Mouse (Mus musculus): ENCODE measurements around the gene Stac2. TPM values are rescaled to one million over a fixed set of nuclear protein-coding genes. Genes with fewer than 3 reads are reported as not detected.
A peak's percentile ranks its signal among the peaks of the same experiment; 100 is the strongest.

Stac2 gene
- polyA plus RNA-seq (2015; fragmentation: Nextera tagmentation; extraction: Ambion mirVana) = 2.6 and 3.9 TPM in 2 replicates

- Histone ChIP-seq H3K27ac (peak within 1 kb of the TSS; percentile 40), H3K9ac (peak within 1 kb of the TSS; percentile 53), H3K4me1 (peaks cover 17% of the 10 kb centered on the region), H3K36me3 (replicated peaks) (no peaks in the 10 kb centered on the region), H3K27me3 (replicated peaks) (peaks cover 42% of the 10 kb centered on the region), H3K4me2 (peak within 1 kb of the TSS; percentile 68), H3K4me3 (peak within 1 kb of the TSS; percentile 47), H3K9me3 (no peaks in the 10 kb centered on the region)
- under 1% methylated on average over 28 of the region's 48 CpGs for WGBS
- ATAC-seq (replicated peaks) = peak; percentile 73
Observed at GRCm38 (mm10) chr11:98052989-98053834, at the start of gene Stac2. Stac2 (minus strand) TSS chr11:98053462.

GRCm38 (mm10) chr11:98101332-98101731, 48.1 kb upstream of the Stac2 start:
- Histone ChIP-seq H3K9ac (no peak overlapping the region), H3K9me3 (no peaks in the 10 kb centered on the region), H3K4me1 (no peaks in the 10 kb centered on the region), H3K4me3 (no peak overlapping the region), H3K27ac (no peak overlapping the region), H3K4me2 (no peak overlapping the region), H3K36me3 (replicated peaks) (peaks cover 44% of the 10 kb centered on the region), H3K27me3 (replicated peaks) (no peaks in the 10 kb centered on the region)
- ATAC-seq (replicated peaks) = no peak
- 87% methylated on average over 3 of the region's 3 CpGs for WGBS

- ATAC-seq (replicated peaks) = no peak
- WGBS = 90% methylated on average over 9 of the region's 9 CpGs
- H3K4me2 ChIP-seq = no peak overlapping the region
- no peaks in the 10 kb centered on the region for H3K9me3 ChIP-seq
- H3K36me3 ChIP-seq (replicated peaks) = peaks cover 45% of the 10 kb centered on the region
- no peaks in the 10 kb centered on the region for H3K4me1 ChIP-seq
- H3K4me3 ChIP-seq = no peak overlapping the region
- no peak overlapping the region for H3K9ac ChIP-seq
- H3K27me3 ChIP-seq (replicated peaks) = no peaks in the 10 kb centered on the region
- no peak overlapping the region for H3K27ac ChIP-seq
Observed at GRCm38 (mm10) chr11:98090583-98090982, 37.3 kb upstream of the Stac2 start.

- Histone ChIP-seq H3K4me1 (no peaks in the 10 kb centered on the region), H3K27ac (no peak overlapping the region), H3K4me3 (no peak overlapping the region), H3K36me3 (replicated peaks) (peaks cover 43% of the 10 kb centered on the region), H3K27me3 (replicated peaks) (no peaks in the 10 kb centered on the region), H3K4me2 (no peak overlapping the region), H3K9me3 (no peaks in the 10 kb centered on the region), H3K9ac (no peak overlapping the region)
- WGBS = 52% methylated on average over 7 of the region's 7 CpGs
- no peak for ATAC-seq (replicated peaks)
Observed at GRCm38 (mm10) chr11:98088224-98088623, 35.0 kb upstream of the Stac2 start.

GRCm38 (mm10) chr11:98086574-98086973, 33.3 kb upstream of the Stac2 start:
- Histone ChIP-seq H3K9ac (no peak overlapping the region), H3K4me1 (no peaks in the 10 kb centered on the region), H3K4me3 (no peak overlapping the region), H3K27me3 (replicated peaks) (no peaks in the 10 kb centered on the region), H3K4me2 (no peak overlapping the region), H3K27ac (no peak overlapping the region), H3K36me3 (replicated peaks) (peaks cover 31% of the 10 kb centered on the region), H3K9me3 (no peaks in the 10 kb centered on the region)
- 76% methylated on average over 7 of the region's 7 CpGs for WGBS
- ATAC-seq (replicated peaks) = no peak

GRCm38 (mm10) chr11:98086141-98086540, 32.9 kb upstream of the Stac2 start:
- no peak for ATAC-seq (replicated peaks)
- H3K4me1 ChIP-seq = no peaks in the 10 kb centered on the region
- H3K27me3 ChIP-seq (replicated peaks) = no peaks in the 10 kb centered on the region
- H3K9ac ChIP-seq = no peak overlapping the region
- no peaks in the 10 kb centered on the region for H3K9me3 ChIP-seq
- H3K4me3 ChIP-seq = no peak overlapping the region
- no peak overlapping the region for H3K4me2 ChIP-seq
- no peak overlapping the region for H3K27ac ChIP-seq
- 95% methylated on average over 9 of the region's 9 CpGs for WGBS
- H3K36me3 ChIP-seq (replicated peaks) = peaks cover 27% of the 10 kb centered on the region

GRCm38 (mm10) chr11:98082745-98083144, 29.5 kb upstream of the Stac2 start:
- no peak overlapping the region for H3K4me3 ChIP-seq
- no peak for ATAC-seq (replicated peaks)
- no peak overlapping the region for H3K27ac ChIP-seq
- H3K4me2 ChIP-seq = no peak overlapping the region
- no peaks in the 10 kb centered on the region for H3K36me3 ChIP-seq (replicated peaks)
- no peaks in the 10 kb centered on the region for H3K9me3 ChIP-seq
- H3K9ac ChIP-seq = no peak overlapping the region
- H3K27me3 ChIP-seq (replicated peaks) = no peaks in the 10 kb centered on the region
- WGBS = 89% methylated on average over 7 of the region's 7 CpGs
- H3K4me1 ChIP-seq = no peaks in the 10 kb centered on the region

- Histone ChIP-seq H3K4me2 (no peak overlapping the region), H3K4me3 (no peak overlapping the region), H3K36me3 (replicated peaks) (no peaks in the 10 kb centered on the region), H3K27me3 (replicated peaks) (no peaks in the 10 kb centered on the region), H3K9ac (no peak overlapping the region), H3K9me3 (no peaks in the 10 kb centered on the region), H3K27ac (no peak overlapping the region), H3K4me1 (no peaks in the 10 kb centered on the region; the same call in 1 of the 2 replicates)
- ATAC-seq (replicated peaks) = no peak
- 86% methylated on average over 6 of the region's 6 CpGs for WGBS
Observed at GRCm38 (mm10) chr11:98080450-98080849, 27.2 kb upstream of the Stac2 start.

GRCm38 (mm10) chr11:98077086-98077485, 23.8 kb upstream of the Stac2 start:
- Histone ChIP-seq H3K27me3 (replicated peaks) (no peaks in the 10 kb centered on the region), H3K9me3 (no peaks in the 10 kb centered on the region), H3K4me1 (peaks cover 3% of the 10 kb centered on the region; the same call in 1 of the 2 replicates), H3K27ac (no peak overlapping the region), H3K9ac (no peak overlapping the region), H3K4me3 (no peak overlapping the region), H3K36me3 (replicated peaks) (no peaks in the 10 kb centered on the region), H3K4me2 (no peak overlapping the region)
- ATAC-seq (replicated peaks) = no peak
- 82% methylated on average over 8 of the region's 8 CpGs for WGBS

- peak; percentile 39; the same call in 1 of the 2 replicates for ATAC-seq (replicated peaks)
Observed at GRCm38 (mm10) chr11:98075195-98075808, 22.0 kb upstream of the Stac2 start.

GRCm38 (mm10) chr11:98073442-98073841, 20.2 kb upstream of the Stac2 start:
- H3K27ac ChIP-seq = no peak overlapping the region
- H3K9me3 ChIP-seq = no peaks in the 10 kb centered on the region
- no peaks in the 10 kb centered on the region for H3K36me3 ChIP-seq (replicated peaks)
- WGBS = 94% methylated on average over 4 of the region's 4 CpGs
- no peak overlapping the region for H3K9ac ChIP-seq
- H3K27me3 ChIP-seq (replicated peaks) = no peaks in the 10 kb centered on the region
- no peak overlapping the region for H3K4me2 ChIP-seq
- H3K4me3 ChIP-seq = no peak overlapping the region
- ATAC-seq (replicated peaks) = no peak
- H3K4me1 ChIP-seq = peaks cover 3% of the 10 kb centered on the region; the same call in 1 of the 2 replicates

More at GRCm38 (mm10) chr11:98075195-98075808, 22.0 kb upstream of the Stac2 start:
- Histone ChIP-seq H3K4me2 (peak overlapping the region; percentile 24; the same call in 1 of the 2 replicates), H3K9me3 (no peaks in the 10 kb centered on the region), H3K27me3 (replicated peaks) (no peaks in the 10 kb centered on the region), H3K36me3 (replicated peaks) (no peaks in the 10 kb centered on the region), H3K27ac (no peak overlapping the region), H3K9ac (no peak overlapping the region), H3K4me1 (peaks cover 3% of the 10 kb centered on the region; the same call in 1 of the 2 replicates), H3K4me3 (no peak overlapping the region)
- 15% methylated on average over 13 of the region's 13 CpGs for WGBS

GRCm38 (mm10) chr11:98067255-98067654, 14.0 kb upstream of the Stac2 start:
- Histone ChIP-seq H3K4me1 (no peaks in the 10 kb centered on the region), H3K9me3 (no peaks in the 10 kb centered on the region), H3K27me3 (replicated peaks) (no peaks in the 10 kb centered on the region), H3K36me3 (replicated peaks) (no peaks in the 10 kb centered on the region), H3K4me2 (no peak overlapping the region), H3K9ac (no peak overlapping the region), H3K4me3 (no peak overlapping the region), H3K27ac (no peak overlapping the region)
- WGBS = 94% methylated on average over 21 of the region's 21 CpGs
- ATAC-seq (replicated peaks) = no peak
